Mouse (Mus musculus): ENCODE data around the gene Spon2.

- no peak for TF ChIP-seq CTCF (IDR thresholded peaks at IDR 0.05; ENCODE audit: borderline replicate concordance, control insufficient read depth, extremely low read depth, insufficient read depth, low read length, poor library complexity)
- TF ChIP-seq POLR2A (IDR thresholded peaks at IDR 0.05; ENCODE audit: control insufficient read depth, extremely low read depth, insufficient read depth, low read length, poor library complexity), result no peak
Measured at GRCm38 (mm10) chr5:33210515-33210914, 7.7 kb downstream of the Spon2 start.

All from thymus, adult 2 months (tissue).